Mouse (Mus musculus) mouse trophoblast stem cell (cell line): ENCODE results near the gene Hist1h2bc.

Experiments
- in situ Hi-C, 2 experiments: fragments of 300-500 bp; cut with MseI, MboI; formaldehyde crosslinking; loops; 2 replicates in 1 of 2; 3 replicates in 1 of 2; pipeline ENCODE4 v1.15.1; 2025

Hist1h2bc gene

GRCm38 (mm10) chr13:23732156-23732804 lies 48.3 kb downstream of the Hist1h2bc start:
- in situ Hi-C loops = loop anchor here in 1 of 2 experiments (5.0 kb wide), 1 partner anchor 35 kb away; the partner anchor contains the start of genes Hist1h1t and Hist1h4c

- in situ Hi-C loops = loop anchor here in 1 of 2 experiments (5.0 kb wide), 1 partner anchor 35 kb away; no protein-coding TSS in a partner anchor
These were observed 53.1 kb downstream of the Hist1h2bc start for GRCm38 (mm10) chr13:23737091-23737490.

GRCm38 (mm10) chr13:23738041-23738440 lies 54.0 kb downstream of the Hist1h2bc start:
- in situ Hi-C loops = loop anchor here in 1 of 2 experiments (5.0 kb wide), 1 partner anchor 36 kb away; no protein-coding TSS in a partner anchor

GRCm38 (mm10) chr13:23738677-23739068 lies 54.7 kb downstream of the Hist1h2bc start, which contains the start of gene Hist1h1c:
Hist1h1c (plus strand) TSS chr13:23738808.
- in situ Hi-C loops = loop anchor here in 1 of 2 experiments (5.0 kb wide), 1 partner anchor 36 kb away; no protein-coding TSS in a partner anchor

GRCm38 (mm10) chr13:23739069-23739921 lies 55.3 kb downstream of the Hist1h2bc start:
- in situ Hi-C loops = loop anchor here in 1 of 2 experiments (5.0 kb wide), 1 partner anchor 37 kb away; no protein-coding TSS in a partner anchor

- in situ Hi-C loops = loop anchor here in 1 of 2 experiments (5.0 kb wide), 1 partner anchor 38 kb away; no protein-coding TSS in a partner anchor
These were observed 55.9 kb downstream of the Hist1h2bc start for GRCm38 (mm10) chr13:23739922-23740252.

GRCm38 (mm10) chr13:23740256-23740840 lies 56.3 kb downstream of the Hist1h2bc start:
- in situ Hi-C loops = no loop called here

- in situ Hi-C loops = no loop called here
These were observed 56.9 kb downstream of the Hist1h2bc start for GRCm38 (mm10) chr13:23740910-23741309.

- in situ Hi-C loops = no loop called here
These were observed 58.0 kb downstream of the Hist1h2bc start for GRCm38 (mm10) chr13:23742007-23742406.
